Mouse (Mus musculus) hindbrain, embryonic 10.5 days (tissue): Measurements from ENCODE around the gene Hdac4. TPM values are rescaled to one million over a fixed set of nuclear protein-coding genes. Genes with fewer than 3 reads are reported as not detected.

Experiments
- DNase-seq: peaks from one replicate; pipeline ENCODE4 v3.0.0-alpha.2; 2017; ENCODE audit warnings: low spot score
- H3K27ac ChIP-seq: fragments of 300-500 bp; sonication (generic); 2 replicates; pipeline ENCODE4 v1.5.1; 2016; ENCODE audit warnings: mild to moderate bottlenecking, moderate library complexity
- H3K27me3 ChIP-seq: fragments of 300-500 bp; sonication (generic); 2 replicates; pipeline ENCODE4 v1.6.1; 2016; ENCODE audit warnings: mild to moderate bottlenecking; ENCODE audit not compliant: poor library complexity, insufficient read depth, severe bottlenecking
- H3K36me3 ChIP-seq: fragments of 300-500 bp; sonication (generic); 2 replicates; pipeline ENCODE4 v1.6.1; 2016; ENCODE audit warnings: mild to moderate bottlenecking, moderate library complexity
- H3K4me1 ChIP-seq: fragments of 300-500 bp; sonication (generic); replicated peaks from 2 replicates; pipeline ENCODE4 v1.6.1; 2016; ENCODE audit warnings: mild to moderate bottlenecking
- H3K4me3 ChIP-seq: fragments of 300-500 bp; sonication (generic); 2 replicates; pipeline ENCODE4 v1.5.1; 2016; ENCODE audit warnings: mild to moderate bottlenecking, moderate library complexity
- H3K9me3 ChIP-seq: fragments of 300-500 bp; sonication (generic); 2 replicates; pipeline ENCODE4 v1.6.1; 2016; ENCODE audit warnings: mild to moderate bottlenecking, moderate library complexity
- WGBS: fragments of 180-500 bp; shearing (Covaris S2); methylation state at CpG from one replicate; pipeline ENCODE4 v1.1.7; 2016; 5-methylcytosine and 5-hydroxymethylcytosine counted together
- polyA plus RNA-seq: library from polyadenylated mRNA; unstranded; fragments of >200 nt; fragmentation: Nextera tagmentation; extraction: Ambion mirVana; gene quantifications from 2 replicates; pipeline ENCODE4 v1.2.1, GENCODE M21; 2016

Gene Hdac4
- polyA plus RNA-seq, 1 experiment from 2014 or later: 20.8 TPM

DNA sequence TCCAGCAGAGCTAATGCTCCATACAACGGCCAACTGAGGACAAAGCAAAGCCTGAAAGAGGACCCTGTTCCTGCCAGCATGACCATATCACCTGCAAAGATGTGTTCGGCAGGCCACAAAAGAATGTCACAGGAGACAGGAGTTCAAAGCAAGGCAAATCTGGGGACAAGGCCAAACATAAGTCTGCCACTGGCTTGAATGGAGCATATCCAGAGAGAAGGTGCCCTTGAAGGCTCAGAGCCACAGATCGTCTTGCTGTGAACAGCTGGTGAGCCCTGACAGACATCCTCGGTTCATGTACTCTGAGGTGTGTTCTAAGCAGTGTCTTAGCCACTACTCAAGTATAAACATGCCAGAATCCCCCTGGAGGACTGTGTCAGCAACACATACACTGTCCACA, 79.3 kb downstream of the Hdac4 start:
- Histone ChIP-seq H3K9me3 (no peaks in the 10 kb centered on the region), H3K4me3 (no peak overlapping the region), H3K36me3 (peaks cover 4% of the 10 kb centered on the region; the same call in 1 of the 2 replicates), H3K4me1 (peaks cover 15% of the 10 kb centered on the region), H3K27ac (no peak overlapping the region), H3K27me3 (no peaks in the 10 kb centered on the region)
- WGBS: 89% methylated on average over 4 of the region's 4 CpGs
- DNase-seq: no peak

DNA sequence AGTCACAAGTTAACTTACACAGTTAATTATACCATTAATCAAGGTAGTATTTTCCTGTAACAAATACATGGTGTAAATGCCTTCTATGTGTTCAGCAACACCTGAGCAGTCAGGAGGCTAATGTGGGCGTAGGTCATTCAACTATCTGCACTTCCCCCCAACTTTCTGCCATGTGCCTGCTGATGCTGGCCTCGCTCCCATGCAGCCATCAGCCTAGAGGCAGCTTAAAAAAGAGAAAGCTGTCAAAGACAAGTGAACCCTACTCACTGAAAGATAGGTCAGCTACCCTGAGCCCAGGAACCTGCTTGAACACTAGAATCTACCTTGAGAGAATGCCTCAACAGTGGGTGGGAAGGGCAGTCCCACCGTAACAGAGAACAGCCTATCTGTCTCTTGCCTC, 81.4 kb downstream of the Hdac4 start:
- no peaks in the 10 kb centered on the region for H3K27me3 ChIP-seq
- no peak overlapping the region for H3K4me3 ChIP-seq
- peaks cover 4% of the 10 kb centered on the region; the same call in 1 of the 2 replicates for H3K36me3 ChIP-seq
- WGBS: 90% methylated on average over 3 of the region's 3 CpGs
- H3K9me3 ChIP-seq: no peaks in the 10 kb centered on the region
- no peak overlapping the region for H3K27ac ChIP-seq
- peaks cover 22% of the 10 kb centered on the region for H3K4me1 ChIP-seq
- no peak for DNase-seq

DNA sequence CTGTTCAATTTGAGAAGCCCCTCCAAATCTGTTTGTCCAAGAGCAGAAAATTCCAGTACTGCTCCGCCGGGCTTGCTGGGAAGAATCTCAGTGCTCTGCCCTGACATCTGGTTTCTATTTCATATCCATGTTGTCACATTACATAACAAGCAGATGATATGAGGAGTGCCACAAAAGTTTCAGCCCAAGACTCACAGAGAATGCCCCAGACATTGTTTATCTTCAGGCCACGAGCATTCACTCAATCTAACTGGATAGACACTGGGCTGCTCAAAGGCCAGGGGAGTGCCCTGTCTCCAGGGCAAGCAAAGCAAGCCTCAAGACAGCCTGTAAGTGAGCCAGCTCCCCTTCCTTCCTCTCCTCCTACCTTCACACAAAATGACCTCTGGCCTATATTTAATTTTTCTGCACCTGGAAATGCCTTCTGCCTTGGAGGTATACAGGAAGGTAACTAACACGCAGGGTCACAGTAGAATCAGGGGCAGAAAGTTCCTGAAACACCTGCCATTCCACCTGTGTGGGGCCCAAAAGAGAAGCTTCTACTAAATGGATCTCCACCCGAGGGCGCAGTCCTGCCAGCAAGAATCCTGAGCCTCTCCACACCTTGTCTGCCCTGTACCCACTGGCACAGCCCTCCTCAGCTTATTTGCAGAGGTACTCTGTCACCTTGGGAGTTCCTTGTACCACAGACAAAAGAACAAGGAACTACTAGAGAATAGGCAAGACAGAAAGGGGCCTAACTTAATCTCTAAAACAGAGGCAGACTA, 82.1 kb downstream of the Hdac4 start:
- peaks cover 4% of the 10 kb centered on the region; the same call in 1 of the 2 replicates for H3K36me3 ChIP-seq
- H3K27me3 ChIP-seq: no peaks in the 10 kb centered on the region
- DNase-seq: no peak
- WGBS: 77% methylated on average over 6 of the region's 6 CpGs
- H3K4me3 ChIP-seq: no peak overlapping the region
- peaks cover 23% of the 10 kb centered on the region for H3K4me1 ChIP-seq
- H3K27ac ChIP-seq: no peak overlapping the region
- no peaks in the 10 kb centered on the region for H3K9me3 ChIP-seq

DNA sequence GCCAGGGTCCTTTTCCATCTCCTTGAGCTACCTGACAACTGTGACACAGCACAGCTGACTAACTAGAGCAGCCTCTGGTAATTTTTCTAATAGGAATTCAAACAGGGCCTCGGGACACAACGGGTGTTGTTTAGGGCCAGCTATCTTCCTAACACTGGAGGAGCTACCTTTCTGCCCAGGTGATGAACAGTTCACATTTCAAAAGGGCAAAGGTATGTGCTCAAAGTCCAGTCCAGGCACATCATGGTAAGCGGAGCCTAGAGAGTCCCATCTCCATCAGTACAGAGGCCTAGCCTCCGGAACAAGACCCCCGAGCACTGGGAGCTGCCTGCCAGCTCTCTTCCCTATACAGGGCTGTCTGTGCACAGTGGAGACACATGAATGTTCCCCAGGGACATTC, 82.9 kb downstream of the Hdac4 start:
- Histone ChIP-seq H3K4me1 (peaks cover 23% of the 10 kb centered on the region), H3K4me3 (no peak overlapping the region), H3K27me3 (no peaks in the 10 kb centered on the region), H3K27ac (no peak overlapping the region), H3K9me3 (no peaks in the 10 kb centered on the region), H3K36me3 (peaks cover 4% of the 10 kb centered on the region; the same call in 1 of the 2 replicates)
- no peak for DNase-seq
- 89% methylated on average over 5 of the region's 5 CpGs for WGBS

DNA sequence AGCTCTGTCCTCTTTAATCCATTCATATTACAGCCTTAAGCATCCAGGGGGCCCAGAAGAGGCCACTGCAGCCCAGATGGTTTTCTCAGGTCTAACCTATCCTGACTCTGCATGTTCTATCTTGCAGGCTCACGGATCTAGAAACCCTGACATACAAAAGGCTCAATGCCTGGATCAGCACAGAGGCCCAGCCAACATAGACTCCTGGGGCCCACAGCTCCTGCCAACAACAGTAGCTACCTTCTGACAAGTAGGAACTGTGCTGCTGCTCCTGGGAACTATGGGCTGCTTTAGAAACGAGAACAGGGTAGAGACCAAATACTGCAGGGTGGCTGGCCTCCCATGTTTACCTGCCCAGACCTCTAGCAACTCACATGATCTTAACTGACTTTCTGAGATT, 83.9 kb downstream of the Hdac4 start:
- WGBS: 83% methylated on average over 2 of the region's 2 CpGs
- Histone ChIP-seq H3K27ac (no peak overlapping the region), H3K4me1 (peaks cover 23% of the 10 kb centered on the region), H3K36me3 (peaks cover 4% of the 10 kb centered on the region; the same call in 1 of the 2 replicates), H3K9me3 (no peaks in the 10 kb centered on the region), H3K27me3 (no peaks in the 10 kb centered on the region), H3K4me3 (no peak overlapping the region)
- no peak for DNase-seq

DNA sequence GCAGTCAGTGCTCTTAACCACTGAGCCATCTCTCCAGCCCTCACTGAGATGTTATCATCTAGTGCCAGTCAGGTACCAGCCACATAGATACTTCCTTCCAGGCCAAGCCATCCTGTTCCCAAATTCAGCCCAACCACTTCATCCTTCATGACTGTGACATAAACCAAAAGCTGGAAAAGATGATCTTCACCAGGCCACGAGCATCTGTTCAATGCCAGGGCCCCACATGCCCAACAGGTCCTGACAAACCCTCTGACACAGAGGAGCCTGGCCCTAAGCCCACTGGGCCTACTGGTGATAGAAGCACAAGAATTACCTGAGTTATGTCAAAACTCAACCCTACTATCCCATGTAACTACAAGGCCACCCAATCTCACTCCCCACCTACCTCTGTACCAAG, 84.5 kb downstream of the Hdac4 start:
- Histone ChIP-seq H3K9me3 (no peaks in the 10 kb centered on the region), H3K4me1 (peaks cover 26% of the 10 kb centered on the region), H3K36me3 (peaks cover 2% of the 10 kb centered on the region; the same call in 1 of the 2 replicates), H3K27ac (no peak overlapping the region), H3K27me3 (no peaks in the 10 kb centered on the region), H3K4me3 (no peak overlapping the region)
- DNase-seq: no peak
- WGBS: 93% methylated on average over 1 of the region's 1 CpGs

DNA sequence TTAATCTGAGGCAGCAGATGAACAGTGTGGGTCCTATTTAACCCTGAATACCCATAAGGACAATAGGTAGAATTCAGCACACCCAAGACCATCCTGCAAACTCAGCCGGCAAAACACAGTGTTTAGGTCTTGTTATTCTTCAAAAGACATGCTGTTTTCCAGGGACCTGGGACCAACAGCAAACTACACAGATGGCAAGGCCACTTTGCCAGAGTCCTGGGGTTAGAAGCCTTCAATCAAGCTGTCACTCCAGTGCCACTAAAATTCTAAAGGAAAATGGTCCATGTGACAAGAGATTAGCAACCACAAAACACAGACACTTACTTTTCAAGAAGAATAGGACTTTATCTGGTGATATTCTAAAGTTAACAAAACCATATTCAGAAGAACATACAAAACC, 86.3 kb downstream of the Hdac4 start:
- 57% methylated on average over 1 of the region's 1 CpGs for WGBS
- H3K27me3 ChIP-seq: no peaks in the 10 kb centered on the region
- no peak for DNase-seq
- H3K27ac ChIP-seq: no peak overlapping the region
- no peaks in the 10 kb centered on the region for H3K36me3 ChIP-seq
- H3K9me3 ChIP-seq: no peaks in the 10 kb centered on the region
- H3K4me3 ChIP-seq: no peak overlapping the region
- H3K4me1 ChIP-seq: peaks cover 22% of the 10 kb centered on the region

DNA sequence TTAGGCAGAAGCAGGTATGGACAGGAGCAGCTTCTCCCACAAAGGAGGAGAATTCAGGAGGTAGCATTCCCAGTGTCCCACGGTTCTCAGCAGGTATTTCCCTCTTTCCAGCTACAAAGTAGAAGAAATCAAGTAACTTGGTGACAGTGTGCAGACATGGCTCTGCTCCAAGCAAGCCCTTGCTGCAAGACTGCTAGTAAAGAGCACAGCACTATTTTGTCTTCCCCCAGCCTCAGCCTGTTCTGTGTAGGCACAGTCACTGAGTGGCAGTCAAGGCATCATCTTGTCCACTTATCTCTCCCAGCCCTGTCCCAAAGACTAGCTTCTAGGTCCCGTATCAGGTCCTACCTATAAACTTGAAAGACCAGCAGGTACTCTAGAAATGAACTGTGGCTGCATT, 86.9 kb downstream of the Hdac4 start:
- peaks cover 16% of the 10 kb centered on the region for H3K4me1 ChIP-seq
- 85% methylated on average over 2 of the region's 2 CpGs for WGBS
- no peaks in the 10 kb centered on the region for H3K36me3 ChIP-seq
- H3K27me3 ChIP-seq: no peaks in the 10 kb centered on the region
- no peak overlapping the region for H3K27ac ChIP-seq
- H3K4me3 ChIP-seq: no peak overlapping the region
- DNase-seq: no peak
- H3K9me3 ChIP-seq: no peaks in the 10 kb centered on the region

DNA sequence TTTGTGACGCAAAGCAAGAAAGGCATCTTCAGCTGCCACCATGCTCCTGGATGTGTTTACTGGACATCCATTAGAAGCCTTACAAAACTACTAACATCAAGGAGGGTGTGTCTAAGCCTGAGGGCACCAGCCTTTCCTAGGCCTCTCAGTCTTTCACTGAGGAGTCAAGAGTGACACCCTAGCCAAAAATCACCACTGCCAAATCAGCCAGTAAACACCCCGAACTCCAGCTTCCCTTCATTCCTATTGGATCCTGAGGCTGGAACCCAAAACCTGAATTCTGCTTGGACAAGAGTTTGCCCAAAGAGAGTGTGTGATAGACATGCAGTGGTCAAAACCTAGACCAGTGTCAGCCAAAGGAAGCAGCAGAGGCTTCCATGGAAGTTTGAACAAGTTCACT, 87.5 kb downstream of the Hdac4 start:
- Histone ChIP-seq H3K27ac (no peak overlapping the region), H3K4me1 (peaks cover 15% of the 10 kb centered on the region), H3K36me3 (no peaks in the 10 kb centered on the region), H3K4me3 (no peak overlapping the region), H3K9me3 (no peaks in the 10 kb centered on the region), H3K27me3 (no peaks in the 10 kb centered on the region)
- no peak for DNase-seq
- 94% methylated on average over 2 of the region's 2 CpGs for WGBS

DNA sequence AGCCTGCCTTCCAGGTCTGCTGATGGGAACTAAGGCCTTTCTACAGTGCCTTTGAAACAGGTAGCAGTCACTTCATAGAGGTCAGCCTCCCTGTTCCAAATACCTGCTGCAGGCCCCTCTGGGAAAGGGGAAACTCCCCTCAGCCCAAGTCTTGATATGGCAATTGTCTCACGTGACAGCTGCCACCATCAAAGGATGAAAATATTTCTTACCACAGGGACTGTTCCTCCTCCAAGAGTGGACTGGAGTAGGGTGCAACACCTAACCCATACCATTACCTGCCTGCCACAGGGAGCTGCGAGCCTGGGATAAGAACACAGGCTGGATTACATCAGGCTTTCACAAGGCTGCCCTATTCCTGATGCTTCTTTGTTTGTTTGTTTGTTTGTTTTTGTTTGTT, 88.0 kb downstream of the Hdac4 start:
- no peaks in the 10 kb centered on the region for H3K36me3 ChIP-seq
- no peaks in the 10 kb centered on the region for H3K9me3 ChIP-seq
- no peak overlapping the region for H3K27ac ChIP-seq
- no peak for DNase-seq
- no peaks in the 10 kb centered on the region for H3K27me3 ChIP-seq
- H3K4me1 ChIP-seq: peaks cover 12% of the 10 kb centered on the region
- WGBS: 93% methylated on average over 2 of the region's 2 CpGs
- no peak overlapping the region for H3K4me3 ChIP-seq

DNA sequence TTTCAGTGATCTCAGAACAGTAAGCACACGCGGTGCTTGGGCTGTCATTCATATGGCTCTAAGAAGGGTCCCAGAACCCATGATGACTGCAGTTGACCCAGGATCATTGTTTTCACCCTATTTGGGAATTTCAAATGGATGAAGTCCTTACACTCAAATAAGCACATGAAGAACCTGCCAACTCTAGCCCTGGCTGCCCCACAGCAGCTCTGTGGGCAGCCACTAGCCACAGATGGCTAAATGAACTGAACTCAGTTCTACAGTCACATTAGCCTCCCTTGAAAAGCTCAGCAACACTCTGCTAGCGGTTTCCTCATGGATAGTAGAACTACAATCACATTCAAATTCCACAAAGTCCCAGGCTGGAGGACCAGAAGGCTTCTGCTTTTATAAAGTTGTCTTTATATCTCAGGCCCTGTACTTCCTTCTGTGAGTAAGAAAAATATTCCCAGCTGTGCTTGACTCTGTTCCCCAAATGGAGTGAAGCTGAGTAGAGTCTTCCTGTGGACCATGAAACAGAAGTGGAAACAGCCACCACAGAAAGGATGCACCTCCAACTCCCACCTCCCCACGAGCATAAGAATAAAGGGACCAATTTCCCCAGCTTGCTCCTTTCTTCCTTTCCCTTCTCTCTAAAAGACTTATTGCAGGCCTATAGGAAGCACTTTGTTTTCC, 88.9 kb downstream of the Hdac4 start:
- no peaks in the 10 kb centered on the region for H3K36me3 ChIP-seq
- 92% methylated on average over 4 of the region's 4 CpGs for WGBS
- DNase-seq: no peak
- no peak overlapping the region for H3K27ac ChIP-seq
- no peak overlapping the region for H3K4me3 ChIP-seq
- H3K4me1 ChIP-seq: peaks cover 13% of the 10 kb centered on the region
- no peaks in the 10 kb centered on the region for H3K27me3 ChIP-seq
- H3K9me3 ChIP-seq: no peaks in the 10 kb centered on the region

DNA sequence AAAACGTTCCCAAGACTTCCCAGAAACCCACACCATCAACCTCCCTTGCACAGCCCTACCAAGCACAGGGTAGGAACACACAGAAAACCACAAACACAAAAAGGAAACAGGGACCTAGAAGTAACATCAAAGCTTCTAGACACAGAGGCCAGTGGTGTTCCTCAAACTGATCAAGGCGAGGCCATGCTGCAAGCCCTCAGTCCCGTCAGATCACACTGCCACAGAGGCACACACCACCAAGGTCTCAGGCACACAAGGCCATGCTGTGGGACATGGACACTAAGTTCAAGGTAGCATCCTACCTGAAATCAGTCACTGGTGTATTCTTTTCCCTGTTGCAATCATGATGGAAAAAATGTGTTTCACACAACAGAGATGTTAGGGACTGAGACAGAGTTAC, 90.8 kb downstream of the Hdac4 start:
- DNase-seq: no peak
- H3K36me3 ChIP-seq: no peaks in the 10 kb centered on the region
- H3K9me3 ChIP-seq: no peaks in the 10 kb centered on the region
- WGBS: 88% methylated on average over 3 of the region's 3 CpGs
- H3K4me1 ChIP-seq: peaks cover 23% of the 10 kb centered on the region
- H3K4me3 ChIP-seq: no peak overlapping the region
- H3K27ac ChIP-seq: no peak overlapping the region
- H3K27me3 ChIP-seq: no peaks in the 10 kb centered on the region

DNA sequence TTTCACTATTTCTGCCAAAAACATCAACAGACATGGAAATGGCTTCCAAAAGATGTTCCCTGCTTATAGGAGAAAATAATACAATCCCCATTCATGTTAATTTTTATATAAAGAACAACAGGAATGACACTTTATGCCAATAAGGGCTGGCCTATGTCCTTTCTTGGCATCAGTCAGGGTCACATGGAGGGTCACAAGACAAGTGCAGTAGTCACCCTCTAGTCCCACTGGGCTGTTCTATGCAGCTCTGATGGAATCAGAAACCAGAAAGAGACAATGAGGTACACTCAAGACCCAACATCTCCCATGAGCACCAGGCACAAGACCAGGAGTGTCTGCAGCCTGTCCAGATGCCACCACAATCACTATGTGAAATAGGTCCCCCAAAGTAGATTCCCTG, 91.5 kb downstream of the Hdac4 start:
- H3K4me3 ChIP-seq: no peak overlapping the region
- H3K27me3 ChIP-seq: no peaks in the 10 kb centered on the region
- DNase-seq: no peak
- H3K9me3 ChIP-seq: no peaks in the 10 kb centered on the region
- H3K36me3 ChIP-seq: no peaks in the 10 kb centered on the region
- H3K27ac ChIP-seq: no peak overlapping the region
- H3K4me1 ChIP-seq: peaks cover 19% of the 10 kb centered on the region; the same call in 1 of the 2 replicates
